Mouse (Mus musculus) intestine, embryonic 15.5 days (tissue): ENCODE results near the gene Defb20. TPM values are rescaled to one million over a fixed set of nuclear protein-coding genes. Genes with fewer than 3 reads are reported as not detected.
"Not testable (repeated sequence)": the region's sequence is repeated elsewhere in the genome, so short reads cannot be mapped to it uniquely, and the experiment has no call there.

Experiments used
- ATAC-seq: fragments of 200-750 bp; cut with Nextera tagmentation; 2 replicates; pipeline ENCODE4 v1.8.0; 2017; ENCODE audit warnings: moderate TSS enrichment, moderate library complexity
- H3K27ac ChIP-seq: fragments of 300-500 bp; sonication (generic); 2 replicates; pipeline ENCODE4 v1.5.1; 2015; ENCODE audit warnings: mild to moderate bottlenecking, inconsistent platforms
- H3K27me3 ChIP-seq: fragments of 300-500 bp; sonication (generic); replicated peaks from 2 replicates; pipeline ENCODE4 v1.6.1; 2015; ENCODE audit warnings: inconsistent platforms
- H3K36me3 ChIP-seq: fragments of 300-500 bp; sonication (generic); 2 replicates; pipeline ENCODE4 v1.6.1; 2015; ENCODE audit warnings: inconsistent platforms
- H3K4me1 ChIP-seq: fragments of 300-500 bp; sonication (generic); replicated peaks from 2 replicates; pipeline ENCODE4 v1.6.1; 2015; ENCODE audit warnings: inconsistent platforms
- H3K4me2 ChIP-seq: fragments of 300-500 bp; sonication (generic); replicated peaks from 2 replicates; pipeline ENCODE4 v1.6.1; 2015; ENCODE audit warnings: mild to moderate bottlenecking, inconsistent platforms
- H3K4me3 ChIP-seq: fragments of 300-500 bp; sonication (generic); replicated peaks from 2 replicates; pipeline ENCODE4 v1.5.1; 2015; ENCODE audit warnings: inconsistent platforms
- H3K9ac ChIP-seq: fragments of 300-500 bp; sonication (generic); 2 replicates; pipeline ENCODE4 v1.6.1; 2015; ENCODE audit warnings: inconsistent platforms
- H3K9me3 ChIP-seq: fragments of 300-500 bp; sonication (generic); 2 replicates; pipeline ENCODE4 v1.6.1; 2016; ENCODE audit warnings: inconsistent platforms
- WGBS: fragments of 180-500 bp; shearing (Covaris S2); methylation state at CpG from one replicate; pipeline ENCODE4 v1.1.7; 2015; 5-methylcytosine and 5-hydroxymethylcytosine counted together
- polyA plus RNA-seq: library from polyadenylated mRNA; unstranded; fragments of >200 nt; fragmentation: Nextera tagmentation; extraction: Ambion mirVana; gene quantifications from 2 replicates; pipeline ENCODE4 v1.2.1, GENCODE M21; 2015

Defb20 gene
- not detected in 2 replicates for polyA plus RNA-seq

DNA sequence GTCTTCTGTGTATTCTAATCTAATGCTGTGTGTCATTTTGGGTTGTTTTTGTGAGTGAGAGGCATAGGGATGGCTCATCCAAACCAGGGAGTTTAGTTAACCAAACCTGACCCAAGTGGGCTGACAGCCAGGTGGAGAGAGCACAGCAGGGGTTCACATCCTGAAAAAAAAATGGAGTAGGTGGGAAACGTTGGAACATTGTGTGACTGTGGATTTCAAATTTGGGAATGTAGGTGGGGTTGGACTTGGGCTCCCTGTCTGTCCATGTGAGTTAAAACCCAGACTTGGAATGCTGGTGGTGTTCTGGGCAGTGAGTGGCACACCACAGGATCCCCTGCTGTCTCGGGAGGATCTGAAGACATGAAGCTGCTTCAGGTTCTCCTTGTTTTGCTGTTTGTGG is at the start of gene Defb20:
Gene Defb20 (plus strand): TSS at position 301 of the 400 bp plus-strand sequence.
- no peak within 1 kb of the TSS for H3K4me2 ChIP-seq
- no peak for ATAC-seq
- WGBS: 67% methylated on average over 2 of the region's 2 CpGs

DNA sequence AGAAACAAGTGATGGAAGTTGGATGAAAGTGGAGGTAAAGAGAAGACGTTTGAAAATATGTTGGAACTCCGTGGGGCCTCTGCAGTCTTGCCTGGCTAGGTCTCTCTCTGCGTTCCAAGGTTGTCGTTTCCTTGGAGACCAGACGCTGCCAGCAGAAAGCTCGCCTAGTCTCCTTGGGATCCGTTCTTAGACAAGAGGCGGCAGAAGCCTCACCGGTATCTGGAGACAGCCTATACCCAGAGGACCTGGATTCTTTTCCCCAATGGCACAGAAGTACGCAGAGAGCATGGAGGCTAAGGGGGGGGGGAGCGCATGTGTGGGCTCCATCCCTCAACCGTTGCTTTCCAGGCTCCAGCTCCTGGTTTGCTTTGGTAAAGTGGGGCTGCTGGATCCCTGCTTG is 49.4 kb upstream of the Defb20 start:
- no peaks in the 10 kb centered on the region for H3K36me3 ChIP-seq
- peak overlapping the region; percentile 26; the same call in 1 of the 2 replicates for H3K9ac ChIP-seq
- peak overlapping the region; percentile 47 for H3K4me2 ChIP-seq
- no peak overlapping the region for H3K27ac ChIP-seq
- no peak overlapping the region for H3K4me3 ChIP-seq
- ATAC-seq: no peak
- no peaks in the 10 kb centered on the region for H3K27me3 ChIP-seq
- H3K9me3 ChIP-seq: no peaks in the 10 kb centered on the region
- H3K4me1 ChIP-seq: 0 out of 2 replicates have a peak, but pooled peaks cover 2% of the 10 kb centered on the region
- 8% methylated on average over 12 of the region's 12 CpGs for WGBS

More for the DNA sequence above, at the start of gene Defb20:
- Histone ChIP-seq H3K9me3 (no peaks in the 10 kb centered on the region), H3K27ac (no peak within 1 kb of the TSS), H3K9ac (no peak within 1 kb of the TSS), H3K4me1 (no peaks in the 10 kb centered on the region), H3K27me3 (no peaks in the 10 kb centered on the region), H3K36me3 (no peaks in the 10 kb centered on the region), H3K4me3 (no peak within 1 kb of the TSS)

DNA sequence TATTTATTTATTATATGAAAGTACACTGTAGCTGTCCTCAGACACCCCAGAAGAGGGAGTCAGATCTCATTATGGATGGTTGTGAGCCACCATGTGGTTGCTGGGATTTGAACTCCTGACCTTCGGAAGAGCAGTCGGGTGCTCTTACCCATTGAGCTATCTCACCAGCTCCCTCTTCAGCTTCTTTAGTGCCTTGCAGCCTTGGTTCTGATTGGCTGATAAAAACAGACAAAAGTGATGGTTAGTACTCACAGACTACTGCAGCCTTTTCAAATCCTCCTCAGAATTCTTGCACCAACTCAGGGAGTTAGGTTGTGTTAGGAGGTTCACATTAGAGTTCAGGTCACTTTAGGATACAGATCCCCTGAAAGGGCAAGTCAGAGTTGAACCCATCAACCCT is 48.4 kb upstream of the Defb20 start:
- 90% methylated on average over 2 of the region's 2 CpGs for WGBS
- H3K9me3 ChIP-seq, H3K27me3 ChIP-seq, ATAC-seq, H3K36me3 ChIP-seq, H3K9ac ChIP-seq, H3K4me3 ChIP-seq, H3K4me1 ChIP-seq, H3K27ac ChIP-seq, H3K4me2 ChIP-seq: not testable (repeated sequence)

DNA sequence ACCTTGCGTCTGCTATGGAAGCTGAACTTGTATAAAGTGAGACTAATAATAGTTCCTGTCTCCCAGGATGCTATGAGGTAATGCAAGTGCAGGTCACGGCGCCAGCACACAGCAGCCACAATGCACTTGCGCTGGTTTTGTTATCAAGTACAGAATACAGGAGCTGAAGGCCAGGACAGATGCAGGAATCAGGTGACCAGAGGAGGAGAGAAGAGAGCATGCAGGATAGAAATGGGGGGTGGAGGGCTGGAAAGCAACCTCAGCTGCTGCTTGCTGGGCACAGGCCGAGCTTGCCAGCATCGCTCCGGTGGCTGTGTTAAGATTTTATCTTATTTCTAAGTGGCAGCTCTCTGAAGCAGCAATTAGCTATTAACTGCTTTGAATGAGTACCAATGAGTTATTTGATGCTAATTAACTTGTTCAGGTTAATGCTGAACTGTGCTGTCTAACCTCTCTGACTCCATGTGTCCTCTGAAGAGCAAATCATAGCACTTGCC is 40.4 kb upstream of the Defb20 start:
- ATAC-seq: no peak
- Histone ChIP-seq H3K27ac (no peak overlapping the region), H3K9ac (no peak overlapping the region), H3K4me3 (no peak overlapping the region), H3K27me3 (no peaks in the 10 kb centered on the region), H3K4me2 (no peak overlapping the region), H3K9me3 (no peaks in the 10 kb centered on the region), H3K4me1 (0 out of 2 replicates have a peak, but pooled peaks cover 3% of the 10 kb centered on the region), H3K36me3 (no peaks in the 10 kb centered on the region)
- 76% methylated on average over 7 of the region's 7 CpGs for WGBS

DNA sequence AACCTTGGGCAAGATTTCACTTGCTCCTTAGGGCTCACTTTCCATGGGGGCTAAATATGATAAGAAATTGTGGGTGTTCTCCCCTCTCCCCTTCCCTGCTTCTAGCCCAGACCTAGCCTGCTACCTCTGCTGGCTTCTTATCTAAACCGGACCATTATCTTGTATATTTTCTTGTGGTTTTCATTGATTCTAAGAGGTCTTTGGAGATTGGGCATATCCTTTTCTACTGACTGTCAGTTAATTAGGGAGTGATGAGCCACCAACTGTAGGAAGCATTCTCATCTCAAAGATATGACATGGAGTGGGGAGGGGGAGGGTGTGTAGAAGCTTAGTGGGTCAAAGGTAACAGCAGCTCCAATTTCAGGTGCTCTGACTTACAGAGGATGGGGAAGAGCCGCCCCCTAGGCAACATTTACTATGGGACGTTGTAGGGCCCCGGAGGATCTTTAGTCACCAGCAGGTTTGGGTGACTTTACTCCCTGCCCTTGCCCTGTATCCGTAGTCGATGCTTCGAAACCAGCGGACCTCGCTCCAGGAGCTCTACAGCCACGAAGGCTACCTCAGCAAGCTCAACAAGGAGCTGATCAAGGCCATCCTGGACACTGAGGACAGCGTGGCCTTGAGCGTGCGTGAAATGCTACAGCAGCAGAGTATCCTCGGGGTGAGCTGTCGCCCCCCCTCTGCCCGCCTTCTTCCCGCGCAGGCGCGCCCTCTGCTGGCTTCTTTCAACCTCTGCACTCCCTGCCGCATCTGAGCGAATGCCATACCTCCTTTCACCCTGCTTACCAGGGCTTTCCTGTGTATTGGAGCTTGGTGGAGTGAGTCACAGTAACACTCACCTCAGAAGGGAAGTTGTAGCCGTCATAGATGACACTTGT is 39.6 kb upstream of the Defb20 start:
- peak overlapping the region; percentile 89 for H3K4me2 ChIP-seq
- H3K4me1 ChIP-seq: 0 out of 2 replicates have a peak, but pooled peaks cover 3% of the 10 kb centered on the region
- H3K36me3 ChIP-seq: no peaks in the 10 kb centered on the region
- ATAC-seq: peak; percentile 89
- no peaks in the 10 kb centered on the region for H3K9me3 ChIP-seq
- no peaks in the 10 kb centered on the region for H3K27me3 ChIP-seq
- H3K9ac ChIP-seq: peak overlapping the region; percentile 48
- WGBS: 4% methylated on average over 23 of the region's 23 CpGs
- H3K27ac ChIP-seq: no peak overlapping the region
- peak overlapping the region; percentile 35 for H3K4me3 ChIP-seq

DNA sequence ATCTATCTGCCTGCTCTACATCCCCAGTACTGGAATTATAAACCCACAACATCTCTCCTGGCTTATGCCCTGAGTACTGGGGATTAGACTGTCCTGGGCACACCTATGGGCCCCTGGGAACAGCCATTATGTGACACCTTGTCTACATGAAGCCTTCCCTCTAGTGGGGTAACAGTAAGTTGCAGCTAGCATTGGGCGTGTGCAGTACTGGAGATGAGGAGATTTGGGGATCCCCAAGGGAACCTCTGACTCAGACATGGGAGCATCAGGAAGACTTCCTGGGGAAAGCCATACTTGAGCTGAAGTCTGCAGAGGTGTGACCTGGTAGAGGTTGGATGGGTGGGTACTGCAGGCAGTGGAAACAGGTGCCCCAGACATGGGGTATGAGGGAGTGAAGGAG is 37.9 kb upstream of the Defb20 start:
- 69% methylated on average over 1 of the region's 1 CpGs for WGBS

DNA sequence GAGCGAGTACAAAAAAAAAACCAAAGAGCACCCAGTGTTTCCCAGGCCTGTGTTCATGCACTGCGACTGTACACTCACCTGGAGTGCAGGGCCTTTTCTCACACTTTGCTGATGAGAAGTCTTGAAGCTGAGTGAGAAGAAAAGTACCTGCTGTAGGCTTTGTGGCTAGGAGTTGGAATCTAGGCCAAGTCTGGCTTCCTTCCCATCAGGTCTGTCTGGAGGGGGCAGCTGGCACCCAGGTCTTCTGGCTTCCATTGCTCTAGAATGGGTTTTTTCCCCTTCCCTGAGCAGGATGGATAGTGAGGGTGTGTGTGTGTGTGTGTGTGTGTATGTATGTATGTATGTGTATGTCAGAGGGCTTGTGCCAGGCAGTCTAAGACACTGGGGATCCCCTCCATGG is 37.0 kb upstream of the Defb20 start:
- Histone ChIP-seq H3K27me3 (no peaks in the 10 kb centered on the region), H3K4me2 (no peak overlapping the region), H3K27ac (no peak overlapping the region), H3K9ac (no peak overlapping the region), H3K4me3 (no peak overlapping the region), H3K4me1 (0 out of 2 replicates have a peak, but pooled peaks cover 3% of the 10 kb centered on the region), H3K9me3 (no peaks in the 10 kb centered on the region), H3K36me3 (no peaks in the 10 kb centered on the region)
- no peak for ATAC-seq
- WGBS: 66% methylated on average over 2 of the region's 2 CpGs

More for the DNA sequence above, 37.9 kb upstream of the Defb20 start:
- no peaks in the 10 kb centered on the region for H3K9me3 ChIP-seq
- no peaks in the 10 kb centered on the region for H3K36me3 ChIP-seq
- no peaks in the 10 kb centered on the region for H3K27me3 ChIP-seq
- ATAC-seq: no peak
- no peak overlapping the region for H3K27ac ChIP-seq
- 0 out of 2 replicates have a peak, but pooled peaks cover 3% of the 10 kb centered on the region for H3K4me1 ChIP-seq
- H3K4me2 ChIP-seq: no peak overlapping the region
- no peak overlapping the region for H3K4me3 ChIP-seq
- H3K9ac ChIP-seq: no peak overlapping the region

DNA sequence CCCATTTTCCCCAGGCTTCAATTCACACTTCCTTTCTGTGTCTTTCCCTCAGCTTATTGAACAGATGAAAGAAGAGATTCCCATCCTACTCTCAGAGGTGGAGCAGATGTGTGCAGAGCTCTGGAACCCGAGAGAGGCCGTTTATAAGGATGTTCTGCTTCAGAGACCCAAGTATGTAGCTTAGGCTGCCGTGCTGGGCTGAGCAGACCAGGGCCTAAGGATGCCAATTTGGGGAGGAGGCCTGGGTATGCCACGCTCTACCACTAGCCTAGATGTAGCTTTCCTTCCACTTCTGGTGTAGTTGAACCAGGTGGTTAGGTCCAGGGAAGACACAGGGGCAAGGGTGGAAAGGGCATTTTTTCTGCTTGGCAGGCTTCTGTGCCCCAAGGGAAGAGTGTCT is 34.5 kb upstream of the Defb20 start:
- Histone ChIP-seq H3K9ac (no peak overlapping the region), H3K4me3 (no peak overlapping the region), H3K27me3 (no peaks in the 10 kb centered on the region), H3K4me2 (no peak overlapping the region), H3K36me3 (no peaks in the 10 kb centered on the region), H3K4me1 (0 out of 2 replicates have a peak, but pooled peaks cover 5% of the 10 kb centered on the region), H3K9me3 (no peaks in the 10 kb centered on the region), H3K27ac (no peak overlapping the region)
- WGBS: 75% methylated on average over 4 of the region's 4 CpGs
- ATAC-seq: no peak

DNA sequence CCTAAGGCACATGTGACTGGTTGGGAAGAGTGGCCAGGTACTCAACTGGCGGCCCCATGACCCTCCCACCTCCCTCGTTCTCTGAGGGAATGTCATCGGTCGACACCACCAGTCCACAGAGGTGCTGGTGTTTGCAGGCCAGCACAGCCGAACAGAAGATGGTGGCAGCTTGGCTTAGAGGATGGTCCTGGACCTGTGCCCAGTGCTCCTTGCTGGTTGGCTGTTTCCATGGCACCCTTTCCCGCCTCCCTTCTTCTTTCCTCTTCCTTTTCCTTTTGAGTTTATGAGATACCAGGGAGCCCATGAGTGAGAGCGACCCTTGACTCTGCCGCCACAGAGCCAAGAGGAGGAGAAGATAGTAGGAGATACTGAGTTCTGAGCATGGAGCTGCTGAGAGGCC is 33.6 kb upstream of the Defb20 start:
- Histone ChIP-seq H3K27ac (no peak overlapping the region), H3K36me3 (no peaks in the 10 kb centered on the region), H3K9ac (no peak overlapping the region), H3K9me3 (no peaks in the 10 kb centered on the region), H3K27me3 (no peaks in the 10 kb centered on the region), H3K4me2 (no peak overlapping the region), H3K4me1 (0 out of 2 replicates have a peak, but pooled peaks cover 5% of the 10 kb centered on the region), H3K4me3 (no peak overlapping the region)
- ATAC-seq: no peak
- WGBS: 85% methylated on average over 8 of the region's 8 CpGs

DNA sequence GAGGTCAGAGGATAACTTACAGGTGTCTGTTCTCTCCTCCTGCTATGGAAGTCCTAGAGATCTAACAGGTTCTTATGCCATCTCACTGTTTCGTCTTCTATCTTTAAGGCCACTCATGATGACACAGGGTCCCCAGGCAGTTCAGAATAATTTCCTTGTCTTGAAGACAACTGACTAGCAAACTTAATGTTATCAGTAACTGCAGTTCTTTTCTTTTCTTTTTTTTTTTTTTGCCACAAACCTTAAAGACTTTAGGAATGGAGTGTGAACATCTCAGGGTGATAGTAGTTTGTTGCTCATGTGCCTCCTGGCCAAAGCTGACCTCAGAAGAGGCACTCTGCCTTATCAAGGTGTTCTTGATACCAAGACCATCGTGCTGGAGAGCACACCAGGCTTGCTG is 30.2 kb upstream of the Defb20 start:
- H3K9ac ChIP-seq: no peak overlapping the region
- no peak overlapping the region for H3K4me3 ChIP-seq
- 68% methylated on average over 2 of the region's 2 CpGs for WGBS
- H3K27ac ChIP-seq: no peak overlapping the region
- 0 out of 2 replicates have a peak, but pooled peaks cover 5% of the 10 kb centered on the region for H3K4me1 ChIP-seq
- no peaks in the 10 kb centered on the region for H3K27me3 ChIP-seq
- no peak for ATAC-seq
- no peaks in the 10 kb centered on the region for H3K36me3 ChIP-seq
- no peaks in the 10 kb centered on the region for H3K9me3 ChIP-seq
- no peak overlapping the region for H3K4me2 ChIP-seq

DNA sequence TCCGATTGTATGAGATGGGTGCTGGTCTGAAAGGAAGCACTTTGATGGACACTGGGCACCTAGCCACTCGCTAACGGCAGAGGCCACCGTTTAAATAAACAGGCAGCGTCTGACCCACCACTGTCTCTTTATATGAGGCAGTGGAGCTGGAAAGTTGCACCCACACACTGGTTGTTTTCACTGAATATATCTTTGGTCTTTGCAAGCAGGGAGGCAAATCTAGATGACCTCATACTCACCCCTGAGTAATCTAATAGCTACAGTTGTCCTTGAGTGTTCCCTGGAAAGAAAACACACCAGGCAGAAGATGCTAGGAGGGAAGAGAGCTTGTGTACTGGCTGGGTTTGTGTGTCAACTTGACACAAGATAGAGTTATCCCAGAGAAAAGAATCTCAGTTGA is 29.4 kb upstream of the Defb20 start:
- no peaks in the 10 kb centered on the region for H3K36me3 ChIP-seq
- H3K4me2 ChIP-seq: no peak overlapping the region
- H3K9ac ChIP-seq: no peak overlapping the region
- WGBS: 21% methylated on average over 5 of the region's 5 CpGs
- no peaks in the 10 kb centered on the region for H3K27me3 ChIP-seq
- 0 out of 2 replicates have a peak, but pooled peaks cover 5% of the 10 kb centered on the region for H3K4me1 ChIP-seq
- H3K27ac ChIP-seq: no peak overlapping the region
- no peak overlapping the region for H3K4me3 ChIP-seq
- no peak for ATAC-seq
- no peaks in the 10 kb centered on the region for H3K9me3 ChIP-seq

DNA sequence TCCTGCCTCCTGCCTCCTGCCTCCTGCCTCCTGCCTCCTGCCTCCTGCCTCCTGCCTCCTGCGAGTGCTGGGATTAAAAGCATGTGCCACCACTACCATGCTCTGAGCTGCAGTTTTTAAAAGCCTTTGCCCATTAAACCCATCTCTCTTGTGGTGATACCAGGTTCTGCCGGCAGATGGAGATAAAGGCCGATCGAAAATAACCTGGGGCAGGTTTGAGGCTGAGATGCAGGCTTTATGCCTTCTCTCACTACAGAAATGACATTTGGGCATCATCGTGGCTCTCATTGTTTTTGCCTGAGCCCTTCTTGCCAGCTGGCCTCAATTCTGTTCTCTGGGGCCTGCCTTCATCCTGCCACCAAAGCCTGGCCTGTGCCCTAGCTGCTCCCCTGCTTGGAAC is 26.6 kb upstream of the Defb20 start:
- no peak for ATAC-seq

More for the DNA sequence above, 26.6 kb upstream of the Defb20 start:
- no peak overlapping the region for H3K9ac ChIP-seq
- no peaks in the 10 kb centered on the region for H3K9me3 ChIP-seq
- H3K27me3 ChIP-seq: no peaks in the 10 kb centered on the region
- H3K36me3 ChIP-seq: no peaks in the 10 kb centered on the region
- no peak overlapping the region for H3K27ac ChIP-seq
- no peak overlapping the region for H3K4me3 ChIP-seq
- 4% methylated on average over 5 of the region's 5 CpGs for WGBS
- 0 out of 2 replicates have a peak, but pooled peaks cover 5% of the 10 kb centered on the region for H3K4me1 ChIP-seq
- H3K4me2 ChIP-seq: no peak overlapping the region
